Mouse (Mus musculus) heart, postnatal 25 days (tissue): Measurements from ENCODE around the gene Rpl37. TPM values are rescaled to one million over a fixed set of nuclear protein-coding genes. Genes with fewer than 3 reads are reported as not detected.
"Not testable (repeated sequence)": the region's sequence is repeated elsewhere in the genome, so short reads cannot be mapped to it uniquely, and the experiment has no call there.

Experiments used
- DNase-seq: peaks from one replicate; pipeline ENCODE4 v3.0.0; 2022; ENCODE audit warnings: low spot score
- intact Hi-C: fragments of 180-260 bp; cut with DNase I; formaldehyde crosslinking; loops from one replicate; pipeline ENCODE4 v1.15.1; 2025
- total RNA-seq, 2 experiments: library from RNA; stranded (reverse); gene quantifications; 2 replicates each; pipeline ENCODE4 v1.2.3; 2021

Gene Rpl37
- total RNA-seq, 2 experiments from 2014 or later: 178 to 197 TPM

DNA sequence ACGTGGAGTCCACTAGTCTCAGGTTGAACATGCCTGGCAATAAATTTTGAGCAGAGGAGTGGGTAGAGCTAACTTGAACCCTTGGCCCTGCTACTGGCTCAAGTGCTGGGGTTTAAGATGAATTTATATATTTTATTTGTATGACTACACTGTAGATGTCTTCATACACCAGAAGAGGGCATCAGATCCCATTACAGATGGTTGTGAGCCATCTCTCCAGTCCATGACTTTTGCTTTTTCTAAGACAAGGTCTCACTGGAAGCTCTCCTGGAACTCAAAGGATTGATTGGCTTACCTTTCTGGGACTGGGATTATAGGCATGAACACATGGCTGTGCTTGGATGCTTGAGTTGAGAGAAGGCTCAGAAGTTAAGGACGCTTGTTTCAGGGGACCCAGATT is 3.3 kb downstream of the Rpl37 start:
- no peak for DNase-seq
- intact Hi-C loops: no loop called here

DNA sequence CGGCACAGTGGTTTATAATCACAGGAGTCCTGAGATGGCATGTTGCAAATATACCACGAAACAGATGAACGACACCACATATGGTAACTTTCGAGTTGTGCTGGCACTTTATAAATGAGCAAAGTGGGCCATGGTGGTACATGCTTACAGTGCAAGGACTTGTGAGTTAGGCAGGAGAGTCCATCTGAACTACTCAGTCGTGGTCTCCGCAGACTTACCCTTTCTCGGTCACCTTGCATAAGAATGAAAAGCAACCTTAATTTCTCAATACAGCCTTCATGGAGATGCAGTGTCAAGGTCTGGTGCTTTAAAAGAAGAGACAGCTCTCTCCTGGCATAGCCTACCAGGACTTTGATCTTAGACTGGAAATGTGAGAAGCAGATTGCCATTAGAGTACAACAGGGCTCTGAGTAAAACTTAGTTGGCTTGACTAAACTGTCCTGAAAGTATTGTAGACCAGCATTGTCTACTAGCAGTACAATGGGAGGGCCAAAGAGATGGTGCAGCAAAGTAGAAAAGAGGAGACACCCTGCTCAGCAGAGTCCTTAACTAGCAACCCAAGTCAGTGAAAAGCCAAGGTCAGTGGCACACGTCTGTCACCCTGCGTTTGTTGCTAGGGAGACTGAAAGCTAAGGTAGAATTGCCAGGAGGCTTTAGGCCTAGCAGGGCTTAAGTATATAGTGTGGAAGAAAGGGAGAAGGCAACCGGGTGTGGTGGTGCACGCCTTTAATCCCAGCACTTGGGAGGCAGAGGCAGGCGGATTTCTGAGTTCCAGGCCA is 5.3 kb downstream of the Rpl37 start:
- intact Hi-C loops: no loop called here

DNA sequence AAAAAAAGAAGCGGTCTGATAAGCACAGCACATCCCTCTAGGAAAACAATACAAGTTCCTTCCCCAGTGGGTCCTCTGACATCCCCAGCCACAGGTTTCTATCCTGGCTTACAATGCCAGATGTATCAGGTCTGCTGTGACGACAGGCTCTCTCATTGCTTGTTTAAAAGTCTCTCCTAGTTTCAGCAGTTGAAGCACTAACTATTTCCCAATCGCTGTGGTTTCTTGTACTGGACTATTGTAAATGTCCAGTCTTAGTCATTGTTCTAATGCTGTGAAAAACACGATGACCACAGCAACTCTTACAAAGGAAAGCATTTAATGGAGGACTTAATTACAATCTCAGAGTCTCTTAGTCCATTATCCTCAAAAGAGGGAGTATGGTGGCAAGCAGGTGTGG is 10.0 kb downstream of the Rpl37 start:
- DNase-seq: no peak

More for the DNA sequence above, 5.3 kb downstream of the Rpl37 start:
- no peak for DNase-seq

DNA sequence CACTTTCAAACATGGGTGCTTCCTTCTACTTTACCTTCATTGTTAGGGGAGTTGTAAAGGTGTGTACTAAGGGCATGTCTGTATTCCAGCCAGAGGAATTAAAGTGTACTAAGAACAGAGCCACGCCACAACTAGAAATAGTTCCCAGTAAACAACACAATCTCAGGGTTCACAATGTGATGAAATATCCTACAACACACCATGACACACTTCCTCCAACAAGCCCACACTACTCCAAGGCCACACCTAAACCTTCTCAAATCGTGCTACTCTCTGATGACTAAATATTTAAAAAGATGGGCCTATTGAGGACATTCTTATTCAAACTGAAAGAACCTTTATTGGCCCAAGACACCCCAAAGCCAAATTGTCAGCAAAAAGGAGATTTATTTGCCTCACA is 11.0 kb downstream of the Rpl37 start:
- no peak for DNase-seq
- intact Hi-C loops: no loop called here

More for the DNA sequence above, 10.0 kb downstream of the Rpl37 start:
- intact Hi-C loops: no loop called here

DNA sequence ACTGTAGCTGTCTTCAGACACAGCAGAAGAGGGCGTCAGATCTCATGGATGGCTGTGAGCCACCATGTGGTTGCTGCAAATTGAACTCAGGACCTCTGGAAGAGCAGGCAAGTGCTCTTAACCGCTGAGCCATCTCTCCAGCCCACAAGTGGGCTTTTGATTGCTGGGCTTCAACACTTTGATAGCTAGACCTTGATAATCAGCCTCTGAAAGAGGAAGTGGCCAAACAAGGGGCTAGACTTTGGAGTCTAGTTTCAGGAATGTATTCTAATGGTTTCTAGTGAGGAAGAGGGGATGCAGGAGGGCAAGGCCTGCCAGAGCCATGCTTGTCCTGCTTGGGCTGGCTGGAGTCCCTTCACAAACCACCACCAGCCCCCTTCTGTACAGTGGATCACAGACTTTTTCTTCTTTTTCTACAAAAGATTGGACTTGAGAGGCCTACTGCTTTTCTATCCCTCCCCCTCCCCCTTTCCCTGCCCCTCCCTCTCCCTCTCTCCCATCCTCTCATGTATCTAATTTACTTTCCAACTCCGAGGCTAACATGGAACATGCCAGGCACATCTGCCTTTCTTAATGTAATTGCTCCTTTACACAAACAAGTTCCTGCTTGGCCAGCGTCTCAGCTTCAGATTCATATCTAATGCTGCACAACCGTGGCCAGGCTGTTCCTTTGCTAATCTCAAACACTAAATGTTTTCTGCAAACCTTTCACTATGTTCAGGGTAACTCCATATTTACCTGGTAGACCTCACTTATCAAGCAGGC is 11.9 kb downstream of the Rpl37 start:
- no peak for DNase-seq
- intact Hi-C loops: no loop called here

DNA sequence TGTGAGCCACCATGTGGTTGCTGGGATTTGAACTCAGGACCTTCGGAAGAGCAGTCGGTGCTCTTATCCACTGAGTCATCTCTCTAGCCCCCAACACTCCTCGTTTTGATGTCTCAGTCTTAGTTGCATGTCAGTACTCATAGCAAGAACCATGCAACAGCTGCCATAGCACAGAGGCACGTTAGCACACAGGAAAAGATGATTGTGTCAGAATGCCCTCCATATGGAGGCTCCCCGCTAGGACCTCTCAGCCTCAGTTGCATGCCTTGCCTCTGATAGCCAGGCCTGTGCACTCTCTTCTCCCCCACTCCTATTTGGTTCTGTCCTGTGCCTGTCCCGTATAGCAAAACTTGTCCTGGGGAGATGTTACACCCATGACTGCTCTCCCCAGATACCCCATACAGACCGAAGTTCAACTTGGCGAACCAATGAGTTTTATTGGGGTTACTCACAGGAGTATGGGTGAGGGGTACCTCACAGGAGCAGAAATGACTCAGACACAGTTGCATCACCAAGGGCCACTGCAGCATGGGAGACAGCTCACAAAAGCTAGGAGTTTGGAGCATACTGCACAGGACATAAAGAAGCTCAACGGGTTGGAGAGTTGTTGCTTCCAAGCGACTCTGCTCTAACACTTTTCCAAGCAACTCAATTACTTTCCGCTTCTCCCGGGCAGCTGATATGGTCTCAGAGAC is 12.8 kb downstream of the Rpl37 start:
- no peak for DNase-seq
- intact Hi-C loops: no loop called here

DNA sequence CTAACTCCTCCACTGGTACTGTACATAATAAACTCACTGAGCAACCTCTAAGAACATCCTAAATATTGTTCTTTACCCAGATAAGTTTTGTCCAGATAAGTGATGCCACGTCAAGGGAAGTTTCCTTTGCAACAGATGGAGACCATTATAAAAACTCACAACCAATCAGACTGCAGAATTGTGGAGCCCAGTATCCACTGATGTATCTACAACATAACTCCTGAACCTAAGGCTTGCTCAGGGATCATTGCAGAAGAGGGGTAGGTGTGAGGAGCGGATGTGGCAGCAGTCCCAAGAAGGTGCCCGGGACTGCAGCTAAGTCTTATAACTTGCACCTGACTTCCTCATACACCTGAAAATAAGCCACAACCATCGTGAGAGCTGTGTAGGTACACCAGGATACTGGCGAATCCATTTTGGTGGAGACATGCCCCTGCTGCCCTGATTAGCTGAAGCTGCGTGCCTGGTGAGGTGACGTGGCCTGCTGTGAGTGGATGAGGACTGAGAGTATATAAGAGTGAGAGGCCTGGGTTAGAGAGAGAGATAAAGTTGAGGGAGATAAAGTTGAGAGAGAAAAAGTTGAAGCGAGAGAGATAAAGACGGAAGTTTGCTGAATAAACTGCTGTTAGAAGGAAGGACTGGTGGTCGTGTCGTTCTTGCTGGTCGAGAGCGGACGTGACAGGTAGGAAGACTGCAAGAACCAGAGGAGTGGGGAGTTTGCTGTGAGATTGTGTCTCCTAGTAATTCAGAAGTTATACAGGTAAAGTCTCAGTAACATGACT is 14.6 kb downstream of the Rpl37 start:
- intact Hi-C loops, DNase-seq: not testable (repeated sequence)

DNA sequence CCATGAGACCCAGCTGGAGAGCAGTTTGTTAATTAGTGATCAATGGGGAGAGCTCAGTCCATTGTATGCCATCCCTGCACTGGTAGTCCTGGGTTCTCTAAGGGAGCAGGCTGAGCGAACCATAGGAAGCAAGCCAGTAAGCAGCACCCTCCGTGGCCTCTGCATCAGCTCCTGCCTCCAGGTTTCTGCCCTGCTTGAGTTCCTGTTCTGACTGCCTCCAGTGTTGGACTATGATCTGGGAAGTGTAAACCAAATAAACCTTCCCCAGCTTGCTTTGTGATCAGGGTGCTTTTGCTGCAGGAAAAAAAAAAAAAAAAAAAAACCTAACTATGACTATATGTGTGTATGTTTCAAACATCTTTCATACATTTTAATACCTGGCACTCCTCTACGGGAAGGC is 16.9 kb downstream of the Rpl37 start:
- intact Hi-C loops: no loop called here

DNA sequence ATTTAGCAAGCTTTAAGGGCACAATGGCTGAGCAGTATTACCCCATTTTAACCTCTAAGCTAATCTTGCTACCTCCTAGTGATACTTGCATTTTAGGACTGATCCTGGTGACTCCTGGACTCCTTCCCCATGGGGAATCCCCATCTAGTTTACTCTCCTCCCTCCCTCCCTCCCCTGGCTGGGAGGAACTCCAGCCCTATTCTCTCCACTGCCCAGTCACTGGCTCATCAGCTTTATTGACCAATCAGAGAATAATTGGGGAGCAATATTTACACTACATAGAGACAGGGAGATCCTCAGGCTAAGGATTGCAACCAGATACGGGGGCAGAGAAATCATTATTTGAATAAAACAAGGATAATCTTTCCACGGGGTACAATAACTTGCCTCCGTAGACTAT is 17.7 kb downstream of the Rpl37 start:
- DNase-seq: no peak
- intact Hi-C loops: no loop called here

More for the DNA sequence above, 16.9 kb downstream of the Rpl37 start:
- DNase-seq: no peak

DNA sequence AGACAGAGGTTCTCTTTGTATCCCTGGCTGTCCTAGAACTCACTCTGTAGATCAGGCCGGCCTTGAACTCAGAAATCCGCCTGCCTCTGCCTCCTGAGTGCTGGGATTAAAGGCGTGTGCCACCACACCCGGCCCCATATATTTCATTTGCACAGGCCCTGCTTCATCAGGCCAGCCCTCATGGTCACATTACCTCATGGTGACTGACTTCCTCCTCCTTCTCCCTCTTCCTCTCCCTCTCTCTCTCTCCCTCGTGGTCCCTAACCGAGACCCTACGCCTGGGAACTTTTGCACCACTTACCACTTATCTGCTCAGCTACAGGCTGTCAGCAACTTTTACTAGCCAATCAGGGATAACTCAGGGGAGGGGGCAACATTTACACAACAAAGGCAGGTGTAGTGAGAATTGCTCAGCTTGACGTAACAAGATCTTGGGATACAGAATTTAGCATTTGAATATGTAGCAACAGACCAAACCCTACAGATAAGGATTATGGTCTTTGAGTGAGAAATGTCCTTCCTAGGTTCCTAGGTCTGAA is 18.6 kb downstream of the Rpl37 start:
- intact Hi-C loops: no loop called here
- DNase-seq: no peak

DNA sequence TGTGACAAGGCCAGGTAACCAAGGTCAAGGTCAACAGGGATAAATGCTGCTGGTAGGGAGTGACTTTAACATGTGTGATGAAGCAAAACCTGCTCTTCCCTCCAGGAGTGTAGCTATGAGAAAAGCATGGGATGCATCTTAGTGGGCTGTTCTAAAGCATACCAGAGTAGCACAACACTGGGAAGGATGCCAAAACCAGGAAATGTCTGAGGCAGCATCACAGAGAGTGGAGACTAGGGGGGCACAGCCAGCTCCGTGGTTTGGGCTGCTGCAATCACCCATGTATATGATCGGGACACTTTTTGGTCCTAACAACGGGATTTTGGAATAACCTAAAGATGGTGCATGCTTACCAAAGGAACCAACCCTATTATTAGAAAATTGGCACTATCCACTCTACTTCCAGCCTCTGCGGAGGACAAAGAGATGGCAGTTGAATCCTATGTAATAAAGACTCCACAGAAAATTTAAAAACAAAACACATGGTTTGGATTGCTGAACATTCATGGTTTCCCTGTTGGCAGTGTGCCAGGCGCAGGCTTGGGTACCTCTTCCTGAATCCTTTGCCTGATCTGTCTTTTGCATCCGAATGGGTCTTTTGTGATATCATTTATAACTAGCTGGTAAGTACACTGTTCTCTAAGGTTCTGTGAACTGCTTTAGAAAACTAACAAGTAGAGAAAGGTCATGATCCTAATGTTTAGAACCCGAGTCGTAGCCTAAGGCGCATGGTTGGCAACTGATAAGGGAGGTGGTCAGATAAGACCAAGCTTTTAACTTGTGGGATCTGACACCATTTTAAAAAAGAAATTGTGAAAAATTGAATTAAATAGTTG is 21.8 kb downstream of the Rpl37 start:
- DNase-seq: no peak
- intact Hi-C loops: no loop called here

DNA sequence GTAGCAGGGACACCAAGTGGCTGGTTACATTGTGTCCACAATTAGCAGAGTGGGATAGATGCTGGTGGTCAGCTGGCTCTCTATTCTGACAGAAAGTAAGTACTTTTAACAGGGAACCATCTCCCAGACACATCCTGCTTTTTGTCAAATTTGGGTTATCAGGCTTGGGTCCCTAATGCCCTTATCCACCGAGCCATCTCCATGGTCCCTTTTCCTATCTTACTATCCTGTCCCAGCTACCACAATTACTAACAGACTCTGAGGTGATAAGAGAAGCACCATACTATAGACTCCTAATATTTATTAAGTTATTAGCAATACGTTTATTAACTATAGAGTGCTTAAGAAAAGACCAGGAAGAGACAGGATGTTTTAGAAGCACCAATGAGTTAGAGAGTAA is 22.9 kb downstream of the Rpl37 start:
- intact Hi-C loops: no loop called here
- no peak for DNase-seq

DNA sequence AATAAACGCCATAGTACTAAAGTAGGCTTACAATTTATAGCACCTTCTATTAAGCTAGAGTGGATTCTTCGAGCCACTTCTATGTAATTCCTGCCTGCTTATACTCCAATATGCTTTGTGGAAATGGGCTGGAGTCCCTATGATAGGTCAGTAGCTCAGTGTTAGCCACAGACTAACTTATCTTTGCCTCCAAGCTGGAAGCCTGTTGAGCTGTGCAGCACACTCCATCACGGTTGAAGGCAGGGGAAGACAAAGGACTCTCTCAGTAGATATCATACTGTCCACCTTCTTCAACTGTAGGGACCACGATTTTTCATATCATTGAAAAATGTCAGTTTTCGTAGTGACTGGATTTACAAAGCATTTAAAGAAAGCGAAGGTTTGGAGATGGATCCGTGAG is 23.4 kb downstream of the Rpl37 start:
- no peak for DNase-seq
- intact Hi-C loops: loop anchor here (5.0 kb wide), 1 partner anchor 33 kb away; the partner anchor contains the start of gene Card6

DNA sequence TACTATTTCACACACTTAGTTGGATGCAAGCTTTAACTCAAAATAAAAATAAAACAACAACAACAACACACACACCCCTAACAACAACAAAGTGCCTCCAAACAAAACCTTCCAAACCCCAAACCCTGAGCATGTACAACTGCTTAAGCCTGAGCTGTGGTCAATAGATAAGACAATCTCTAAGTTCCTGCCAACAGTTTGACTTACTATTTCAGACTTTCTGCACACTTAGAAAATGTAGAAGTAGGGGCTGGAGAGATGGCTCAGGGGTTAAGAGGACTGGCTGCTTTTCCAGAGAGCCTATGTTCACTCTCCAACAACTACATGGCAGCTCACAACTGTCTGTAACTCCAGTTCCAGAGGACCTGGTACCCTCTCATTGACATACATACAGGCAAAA is 23.9 kb downstream of the Rpl37 start:
- intact Hi-C loops: loop anchor here (5.0 kb wide), 1 partner anchor 33 kb away; the partner anchor contains the start of gene Card6
- DNase-seq: no peak

DNA sequence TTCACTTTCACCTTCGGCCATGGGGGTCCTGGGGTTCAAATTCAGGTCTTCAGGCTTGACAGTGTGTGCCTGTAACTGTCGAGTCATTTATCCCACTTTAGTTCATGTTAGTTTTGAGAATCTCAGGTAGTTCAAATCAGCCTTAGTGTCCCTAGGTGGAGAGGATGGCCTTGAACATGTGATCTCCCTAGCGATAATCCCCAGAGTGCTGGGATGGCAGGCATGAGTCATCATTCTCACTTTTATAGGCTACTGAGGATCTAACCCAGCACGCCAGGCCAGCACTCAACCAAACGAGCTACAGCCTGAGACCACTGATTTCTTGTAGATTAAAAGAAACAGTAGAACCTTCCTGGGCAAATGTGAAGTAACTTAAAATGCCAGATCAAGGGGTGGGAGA is 25.6 kb downstream of the Rpl37 start:
- DNase-seq: no peak
- intact Hi-C loops: loop anchor here (2.0 to 5.0 kb wide), 2 partner anchors 25 to 35 kb away; partner anchors contain the start of genes Card6 and Rpl37

DNA sequence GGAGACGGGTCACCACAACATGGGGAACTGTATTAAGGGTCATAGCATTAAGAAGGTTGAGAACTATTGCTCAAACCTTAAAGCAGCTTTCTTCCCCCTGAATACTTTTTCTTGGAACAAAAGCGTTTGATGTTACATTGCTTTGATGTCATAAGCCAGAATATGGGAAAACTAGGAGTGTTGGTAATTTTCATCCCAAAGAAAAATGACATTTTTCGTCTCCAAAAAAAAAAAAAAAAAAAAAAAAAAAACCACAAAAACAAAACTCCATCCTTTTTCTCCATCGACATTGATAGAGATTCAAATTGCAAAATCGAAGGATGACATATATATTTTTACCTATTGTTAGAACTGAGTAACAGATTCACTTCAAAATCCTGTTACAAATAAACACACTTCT is 26.3 kb downstream of the Rpl37 start:
- intact Hi-C loops: loop anchor here (2.0 to 5.0 kb wide), 2 partner anchors 26 to 35 kb away; partner anchors contain the start of genes Card6 and Rpl37
- DNase-seq: no peak

DNA sequence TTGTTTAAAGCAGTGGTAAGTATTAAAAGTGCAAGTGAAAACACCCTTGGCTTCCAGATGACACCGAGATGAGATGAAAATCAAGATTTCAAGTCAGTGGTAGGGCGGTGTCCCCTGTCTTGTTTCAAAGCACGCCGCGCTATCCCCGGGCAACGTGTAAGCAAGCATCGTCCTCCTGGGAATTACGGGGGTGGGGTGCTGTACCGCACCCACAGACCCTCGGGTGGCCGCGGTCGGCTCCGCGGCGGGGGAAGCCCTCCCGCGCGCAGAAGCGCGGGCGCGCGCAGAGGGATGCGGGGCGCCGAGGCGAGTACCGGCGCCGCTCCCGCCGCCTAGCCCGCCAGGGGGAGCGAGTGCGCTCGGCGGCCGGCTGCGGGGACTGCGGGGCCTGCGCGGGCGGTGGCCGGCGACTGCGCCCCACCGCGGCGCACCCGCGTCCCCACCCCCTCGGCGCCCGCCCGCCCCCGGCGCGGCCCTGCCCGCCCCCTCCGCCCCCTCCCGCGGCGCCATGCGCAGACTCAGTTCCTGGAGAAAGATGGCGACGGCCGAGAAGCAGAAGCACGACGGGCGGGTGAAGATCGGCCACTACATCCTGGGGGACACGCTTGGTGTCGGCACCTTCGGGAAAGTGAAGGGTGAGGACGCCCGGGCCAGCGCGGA is 27.0 kb downstream of the Rpl37 start, which contains the start of gene Prkaa1:
Gene Prkaa1 (plus strand): TSS at position 501 of the 660 bp plus-strand sequence.
- intact Hi-C loops: loop anchor here (2.0 to 5.0 kb wide), 2 partner anchors 27 to 36 kb away; partner anchors contain the start of genes Card6 and Rpl37

More for the DNA sequence above, 27.0 kb downstream of the Rpl37 start, which contains the start of gene Prkaa1:
- DNase-seq: peak; percentile 55
